Mouse (Mus musculus): ENCODE results near the gene Minar1. TPM values are rescaled to one million over a fixed set of nuclear protein-coding genes. Genes with fewer than 3 reads are reported as not detected.
A peak's percentile ranks its signal among the peaks of the same experiment; 100 is the strongest.

The Minar1 gene
- total RNA-seq, 2 experiments from 2014 or later, result 6.3 to 8.4 TPM

GRCm38 (mm10) chr9:89601891-89602290, 21.0 kb downstream of the Minar1 start:
- TF ChIP-seq CTCF (IDR thresholded peaks at IDR 0.05), result no peak
- intact Hi-C loops (cut with DNase I), result no loop called here
- Histone ChIP-seq H3K27ac (no peak overlapping the region), H3K4me3 (no peak overlapping the region)
- DNase-seq (ENCODE audit: extremely low spot score in 1 of 2, low spot score in 2 of 2), result no peak

GRCm38 (mm10) chr9:89600677-89601076, 22.2 kb downstream of the Minar1 start:
- DNase-seq (ENCODE audit: extremely low spot score in 1 of 2, low spot score in 2 of 2), result no peak
- Histone ChIP-seq H3K27ac (no peak overlapping the region), H3K4me3 (no peak overlapping the region)
- intact Hi-C loops (cut with DNase I), result no loop called here
- no peak for TF ChIP-seq CTCF (IDR thresholded peaks at IDR 0.05)

- no peak overlapping the region for H3K4me3 ChIP-seq
- DNase-seq (ENCODE audit: extremely low spot score in 1 of 2, low spot score in 2 of 2), result no peak
- intact Hi-C loops (cut with DNase I), result no loop called here
- no peak overlapping the region for H3K27ac ChIP-seq
- TF ChIP-seq CTCF (IDR thresholded peaks at IDR 0.05), result no peak
Measured at GRCm38 (mm10) chr9:89597071-89597470, 25.9 kb downstream of the Minar1 start.

- TF ChIP-seq CTCF (IDR thresholded peaks at IDR 0.05), result no peak
- Histone ChIP-seq H3K27ac (no peak overlapping the region), H3K4me3 (no peak overlapping the region)
- intact Hi-C loops (cut with DNase I), result no loop called here
- DNase-seq (ENCODE audit: extremely low spot score in 1 of 2, low spot score in 2 of 2), result no peak
Measured at GRCm38 (mm10) chr9:89596392-89596791, 26.5 kb downstream of the Minar1 start.

- no peak for TF ChIP-seq CTCF (IDR thresholded peaks at IDR 0.05)
Measured at GRCm38 (mm10) chr9:89592391-89592790, 30.5 kb downstream of the Minar1 start.

GRCm38 (mm10) chr9:89578422-89578821, 44.5 kb downstream of the Minar1 start:
- H3K27ac ChIP-seq, result no peak overlapping the region
- H3K4me3 ChIP-seq, result no peak overlapping the region
- no peak for DNase-seq (ENCODE audit: extremely low spot score in 1 of 2, low spot score in 2 of 2)
- no peak for TF ChIP-seq CTCF (IDR thresholded peaks at IDR 0.05)
- intact Hi-C loops (cut with DNase I), result no loop called here

More at GRCm38 (mm10) chr9:89592391-89592790, 30.5 kb downstream of the Minar1 start:
- intact Hi-C loops (cut with DNase I), result no loop called here
- no peak for DNase-seq (ENCODE audit: extremely low spot score in 1 of 2, low spot score in 2 of 2)
- no peak overlapping the region for H3K27ac ChIP-seq
- H3K4me3 ChIP-seq, result no peak overlapping the region

- H3K27ac ChIP-seq, result no peak overlapping the region
- intact Hi-C loops (cut with DNase I), result loop anchor here (5.0 kb wide), 1 partner anchor 120 kb away; no protein-coding TSS in a partner anchor
- peak; percentile 10 to 14 for DNase-seq (ENCODE audit: extremely low spot score in 1 of 2, low spot score in 2 of 2)
- no peak for TF ChIP-seq CTCF (IDR thresholded peaks at IDR 0.05)
- no peak overlapping the region for H3K4me3 ChIP-seq
Measured at GRCm38 (mm10) chr9:89552663-89553062, 70.3 kb downstream of the Minar1 start.

Other genes with a start within 250 kb of the Minar1 start
- 10 to 100 TPM; 27.7 to 30.3 TPM for gene Tmed3, start 81.9 kb upstream of the Minar1 start, total RNA-seq (2021)
- gene Ankrd34c, start 115.3 kb upstream of the Minar1 start, total RNA-seq (2021), result 10 to 100 TPM; 10.3 to 13.8 TPM